Mouse (Mus musculus) hindbrain, embryonic 13.5 days (tissue): ENCODE data around the gene Grm3. TPM values are rescaled to one million over a fixed set of nuclear protein-coding genes. Genes with fewer than 3 reads are reported as not detected.

Experiments used
- ATAC-seq: fragments of 200-750 bp; cut with Nextera tagmentation; 2 replicates; pipeline ENCODE4 v1.8.0; 2017; ENCODE audit warnings: moderate TSS enrichment; ENCODE audit not compliant: low FRiP score
- H3K27ac ChIP-seq: fragments of 300-500 bp; sonication (generic); 2 replicates; pipeline ENCODE4 v1.5.1; 2015; ENCODE audit warnings: inconsistent platforms, mild to moderate bottlenecking, moderate library complexity
- H3K27me3 ChIP-seq: fragments of 300-500 bp; sonication (generic); 2 replicates; pipeline ENCODE4 v1.6.1; 2015; ENCODE audit warnings: mild to moderate bottlenecking, inconsistent platforms
- H3K36me3 ChIP-seq: fragments of 300-500 bp; sonication (generic); 2 replicates; pipeline ENCODE4 v1.6.1; 2015; ENCODE audit warnings: mild to moderate bottlenecking, inconsistent platforms
- H3K4me1 ChIP-seq: fragments of 300-500 bp; sonication (generic); replicated peaks from 2 replicates; pipeline ENCODE4 v1.6.1; 2015; ENCODE audit warnings: inconsistent platforms
- H3K4me2 ChIP-seq: fragments of 300-500 bp; sonication (generic); 2 replicates; pipeline ENCODE4 v1.6.1; 2015; ENCODE audit warnings: inconsistent platforms, mild to moderate bottlenecking, moderate library complexity
- H3K4me3 ChIP-seq: fragments of 300-500 bp; sonication (generic); 2 replicates; pipeline ENCODE4 v1.5.1; 2015; ENCODE audit warnings: mild to moderate bottlenecking, inconsistent platforms
- H3K9ac ChIP-seq: fragments of 300-500 bp; sonication (generic); 2 replicates; pipeline ENCODE4 v1.6.1; 2015; ENCODE audit warnings: mild to moderate bottlenecking, inconsistent platforms
- H3K9me3 ChIP-seq: fragments of 300-500 bp; sonication (generic); 2 replicates; pipeline ENCODE4 v1.6.1; 2016; ENCODE audit warnings: inconsistent platforms
- WGBS: fragments of 180-500 bp; shearing (Covaris S2); methylation state at CpG from one replicate; pipeline ENCODE4 v1.1.7; 2015; 5-methylcytosine and 5-hydroxymethylcytosine counted together
- polyA plus RNA-seq: library from polyadenylated mRNA; unstranded; fragments of >200 nt; fragmentation: Nextera tagmentation; extraction: Ambion mirVana; gene quantifications from 2 replicates; pipeline ENCODE4 v1.2.1, GENCODE M21; 2015

Gene Grm3
- polyA plus RNA-seq, 1 experiment from 2014 or later = 28.4 TPM

DNA sequence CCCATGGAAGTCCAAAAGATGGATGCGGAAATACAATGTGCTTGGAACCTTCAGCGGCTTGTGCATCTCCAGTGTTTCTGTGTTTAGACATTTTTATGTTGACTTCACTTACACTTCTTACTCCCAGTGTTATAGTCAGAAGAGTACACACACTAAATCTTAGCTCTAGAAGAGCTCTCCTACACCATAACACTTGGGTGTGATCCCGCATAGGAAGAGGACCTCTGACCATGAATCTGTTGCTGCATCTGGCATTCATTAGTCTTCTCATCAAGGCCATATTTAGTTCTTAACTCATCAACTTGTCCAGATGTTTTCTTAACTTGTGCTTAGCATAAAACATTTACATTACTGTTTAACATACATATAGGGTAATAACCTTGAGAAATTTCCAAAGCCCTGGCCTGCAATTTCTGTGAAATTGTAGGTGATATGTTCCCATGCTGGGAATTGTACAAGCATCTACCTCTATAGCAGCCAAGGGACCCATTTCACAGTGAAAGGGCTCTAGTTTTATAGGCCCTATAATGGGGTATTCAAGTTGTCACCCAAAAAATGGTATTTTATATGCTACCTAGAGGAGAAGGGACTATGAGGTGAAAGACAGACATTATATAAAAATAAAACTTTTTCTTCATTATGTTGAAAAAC, 103.4 kb downstream of the Grm3 start:
- Histone ChIP-seq H3K4me3 (no peak overlapping the region), H3K4me1 (peaks cover 11% of the 10 kb centered on the region), H3K27me3 (no peaks in the 10 kb centered on the region), H3K4me2 (no peak overlapping the region), H3K36me3 (no peaks in the 10 kb centered on the region), H3K27ac (no peak overlapping the region), H3K9ac (no peak overlapping the region), H3K9me3 (no peaks in the 10 kb centered on the region)
- WGBS = 91% methylated on average over 3 of the region's 3 CpGs
- ATAC-seq = no peak

DNA sequence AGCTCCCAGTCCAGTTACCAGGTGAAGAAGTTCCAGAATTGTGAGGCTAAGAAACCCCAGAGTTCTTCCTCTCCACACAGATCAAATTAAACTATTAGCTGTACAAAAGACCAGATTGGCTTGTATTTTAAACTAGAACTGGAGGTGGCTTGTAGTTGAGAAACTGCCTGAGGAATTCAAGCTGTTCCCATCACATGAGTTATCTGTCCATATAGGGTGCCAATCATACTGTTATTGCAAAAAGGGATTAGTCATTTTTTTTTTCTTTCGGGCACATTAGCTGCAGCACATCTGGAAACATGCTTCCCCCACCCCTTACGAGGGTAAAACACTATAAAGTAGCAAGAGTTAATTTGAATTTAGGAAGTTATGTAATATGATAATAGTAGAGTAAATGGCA, 145.9 kb downstream of the Grm3 start:
- Histone ChIP-seq H3K4me3 (no peak overlapping the region), H3K9me3 (no peaks in the 10 kb centered on the region), H3K4me2 (no peak overlapping the region), H3K27ac (no peak overlapping the region), H3K9ac (no peak overlapping the region), H3K27me3 (no peaks in the 10 kb centered on the region), H3K4me1 (no peaks in the 10 kb centered on the region), H3K36me3 (no peaks in the 10 kb centered on the region)
- ATAC-seq = no peak
- 83% methylated on average over 2 of the region's 2 CpGs for WGBS

DNA sequence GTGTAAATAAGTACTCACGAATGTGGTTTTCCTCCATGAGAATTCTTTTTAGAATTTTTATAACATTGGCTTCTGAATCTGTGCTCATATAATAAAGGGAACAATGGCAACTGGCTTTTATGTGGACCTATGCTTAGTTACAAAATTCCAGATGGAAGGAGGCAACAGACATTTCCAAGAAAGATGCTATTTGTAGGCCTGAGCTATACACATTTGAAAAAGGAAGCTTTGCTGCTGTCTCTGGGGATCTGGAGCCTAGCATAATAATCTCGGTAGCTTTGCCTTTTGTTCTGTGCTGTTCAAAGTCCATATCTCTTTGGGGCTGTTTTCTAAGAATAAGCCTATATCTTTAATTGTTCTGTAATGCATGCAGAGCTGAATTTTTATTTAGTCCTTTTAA, 146.4 kb downstream of the Grm3 start:
- WGBS = 77% methylated on average over 2 of the region's 2 CpGs
- Histone ChIP-seq H3K36me3 (no peaks in the 10 kb centered on the region), H3K4me1 (no peaks in the 10 kb centered on the region), H3K27me3 (no peaks in the 10 kb centered on the region), H3K27ac (no peak overlapping the region), H3K9ac (no peak overlapping the region), H3K9me3 (no peaks in the 10 kb centered on the region), H3K4me2 (no peak overlapping the region), H3K4me3 (no peak overlapping the region)
- no peak for ATAC-seq

DNA sequence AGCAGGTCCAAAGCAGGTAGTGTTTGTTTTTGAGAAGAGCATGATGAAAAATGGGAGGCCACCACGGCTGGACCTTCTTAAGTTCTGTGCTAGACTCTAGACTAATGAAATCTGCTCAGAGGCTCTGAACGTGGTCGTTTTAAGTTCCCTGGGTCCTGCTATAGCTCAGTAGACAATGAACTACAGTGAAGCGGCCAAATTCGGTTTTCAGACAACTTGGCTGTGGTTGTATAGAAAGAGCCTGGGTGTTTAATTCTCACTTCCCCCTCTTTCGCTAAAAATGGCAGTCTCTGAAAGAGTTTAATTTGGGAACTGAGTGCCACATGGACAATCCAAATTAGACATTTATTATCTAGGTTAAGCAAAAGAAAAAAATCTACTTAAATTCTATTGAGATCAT, 154.0 kb downstream of the Grm3 start:
- Histone ChIP-seq H3K4me1 (no peaks in the 10 kb centered on the region), H3K9ac (no peak overlapping the region), H3K27ac (no peak overlapping the region), H3K27me3 (no peaks in the 10 kb centered on the region), H3K4me3 (no peak overlapping the region), H3K36me3 (peaks cover 6% of the 10 kb centered on the region; the same call in 1 of the 2 replicates), H3K9me3 (no peaks in the 10 kb centered on the region), H3K4me2 (no peak overlapping the region)
- no peak for ATAC-seq
- 85% methylated on average over 6 of the region's 6 CpGs for WGBS

DNA sequence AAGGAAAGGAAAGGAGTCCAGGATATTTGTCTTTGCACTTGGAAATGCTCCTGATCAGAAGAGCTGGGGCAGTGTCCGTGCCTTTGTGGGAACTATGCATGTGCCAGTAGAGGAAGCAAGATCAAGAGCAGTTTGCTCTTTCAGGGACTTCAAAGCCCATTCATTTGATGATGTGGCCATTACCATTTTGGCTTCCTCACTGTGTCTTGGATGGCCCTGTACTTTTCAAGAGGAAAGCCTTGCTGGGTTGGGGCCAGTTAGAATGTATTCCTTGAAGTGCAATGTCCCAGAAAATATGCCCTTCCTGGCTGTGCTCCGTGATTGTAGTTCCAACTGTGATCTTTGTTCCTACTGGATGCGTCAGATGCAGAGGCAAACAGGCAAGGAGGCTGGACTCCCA, 167.3 kb downstream of the Grm3 start:
- Histone ChIP-seq H3K27me3 (no peaks in the 10 kb centered on the region), H3K9ac (no peak overlapping the region), H3K4me2 (no peak overlapping the region), H3K27ac (no peak overlapping the region), H3K4me3 (no peak overlapping the region), H3K9me3 (no peaks in the 10 kb centered on the region), H3K36me3 (no peaks in the 10 kb centered on the region), H3K4me1 (no peaks in the 10 kb centered on the region)
- WGBS = 49% methylated on average over 3 of the region's 3 CpGs
- ATAC-seq = no peak

DNA sequence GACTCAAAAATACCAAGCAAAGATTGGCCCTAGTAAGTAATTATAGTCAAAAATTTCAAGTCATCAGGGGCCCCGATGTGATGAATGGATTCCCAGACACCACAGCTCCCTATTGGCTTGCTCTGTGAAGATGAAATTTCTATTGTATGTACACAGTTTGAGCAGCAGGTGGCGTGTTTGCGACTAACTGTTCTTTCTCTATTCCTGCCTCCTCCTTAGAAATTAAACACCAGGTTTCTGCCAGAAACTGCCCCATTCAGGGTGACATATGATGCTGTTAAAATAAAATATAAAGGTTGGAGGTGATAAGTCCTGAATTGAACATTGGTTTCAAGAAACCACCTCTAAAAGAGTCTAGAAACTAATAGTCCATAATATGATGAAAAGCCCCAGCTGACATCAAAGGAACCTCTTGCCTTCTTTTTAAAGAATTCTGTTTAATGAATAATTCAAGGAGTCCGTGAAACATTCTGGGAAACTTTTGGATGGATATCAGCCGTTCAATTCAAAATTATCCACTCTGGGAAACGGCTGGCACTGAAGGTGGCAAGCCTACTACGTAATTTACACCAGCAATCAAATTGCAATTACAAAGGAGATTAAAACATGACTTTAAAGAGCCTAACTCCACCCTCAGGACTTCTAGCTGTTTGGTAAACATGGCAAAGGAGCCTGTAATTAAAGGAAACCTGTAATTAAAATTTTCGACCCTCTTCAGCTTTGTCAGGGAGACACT, 184.0 kb downstream of the Grm3 start:
- Histone ChIP-seq H3K4me1 (no peaks in the 10 kb centered on the region), H3K27ac (no peak overlapping the region), H3K4me3 (no peak overlapping the region), H3K36me3 (no peaks in the 10 kb centered on the region), H3K9ac (no peak overlapping the region), H3K27me3 (no peaks in the 10 kb centered on the region), H3K4me2 (no peak overlapping the region), H3K9me3 (no peaks in the 10 kb centered on the region)
- ATAC-seq = peak; percentile 28; the same call in 1 of the 2 replicates
- 20% methylated on average over 8 of the region's 8 CpGs for WGBS

DNA sequence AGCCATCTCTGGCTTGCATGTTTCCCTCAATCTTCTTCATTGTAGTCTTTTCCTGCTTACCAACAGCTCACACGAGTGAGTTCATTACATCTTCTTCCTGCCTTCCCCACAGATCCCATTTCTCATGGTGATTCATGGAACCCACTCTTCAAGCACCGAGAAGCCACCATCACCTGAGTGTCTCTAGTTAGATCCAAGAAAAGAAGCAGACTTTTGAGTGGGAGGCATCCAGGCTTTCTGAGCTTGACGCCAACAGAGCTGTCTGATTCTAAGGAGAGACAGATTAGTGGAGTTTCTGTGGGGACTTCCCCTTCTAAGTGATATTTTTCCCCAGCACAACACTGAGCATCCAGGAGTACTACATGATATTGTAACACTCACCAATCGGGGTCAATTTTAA, 199.5 kb downstream of the Grm3 start:
- Histone ChIP-seq H3K36me3 (no peaks in the 10 kb centered on the region), H3K9me3 (no peaks in the 10 kb centered on the region), H3K27ac (no peak overlapping the region), H3K4me1 (no peaks in the 10 kb centered on the region), H3K4me3 (no peak overlapping the region), H3K4me2 (no peak overlapping the region), H3K9ac (no peak overlapping the region), H3K27me3 (no peaks in the 10 kb centered on the region)
- ATAC-seq = no peak
- 89% methylated on average over 4 of the region's 4 CpGs for whole genome bisulfite sequencing

DNA sequence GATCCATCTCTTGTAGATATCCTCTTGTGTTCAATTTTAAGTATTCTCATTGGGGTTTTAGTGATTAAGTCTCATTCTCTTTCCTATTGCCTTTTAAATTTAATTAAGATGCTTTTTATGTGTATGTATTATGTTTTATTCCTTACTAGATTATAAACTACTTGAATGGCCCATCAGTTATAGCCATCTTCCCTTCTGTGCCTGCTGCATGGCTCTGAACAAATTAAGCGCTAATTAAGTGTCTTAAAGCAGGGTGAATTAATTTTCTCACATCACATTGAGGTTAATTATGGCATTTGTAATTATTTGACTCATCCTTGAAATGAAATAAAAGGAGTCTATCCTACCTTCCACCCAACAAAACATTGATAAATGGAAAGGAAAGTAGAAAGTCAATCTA, 213.9 kb downstream of the Grm3 start:
- Histone ChIP-seq H3K36me3 (peaks cover 4% of the 10 kb centered on the region; the same call in 1 of the 2 replicates), H3K4me2 (no peak overlapping the region), H3K27ac (no peak overlapping the region), H3K27me3 (no peaks in the 10 kb centered on the region), H3K4me3 (no peak overlapping the region), H3K4me1 (no peaks in the 10 kb centered on the region), H3K9me3 (peaks cover 8% of the 10 kb centered on the region), H3K9ac (no peak overlapping the region)
- WGBS = 88% methylated on average over 1 of the region's 1 CpGs
- ATAC-seq = peak; percentile 63; the same call in 1 of the 2 replicates

DNA sequence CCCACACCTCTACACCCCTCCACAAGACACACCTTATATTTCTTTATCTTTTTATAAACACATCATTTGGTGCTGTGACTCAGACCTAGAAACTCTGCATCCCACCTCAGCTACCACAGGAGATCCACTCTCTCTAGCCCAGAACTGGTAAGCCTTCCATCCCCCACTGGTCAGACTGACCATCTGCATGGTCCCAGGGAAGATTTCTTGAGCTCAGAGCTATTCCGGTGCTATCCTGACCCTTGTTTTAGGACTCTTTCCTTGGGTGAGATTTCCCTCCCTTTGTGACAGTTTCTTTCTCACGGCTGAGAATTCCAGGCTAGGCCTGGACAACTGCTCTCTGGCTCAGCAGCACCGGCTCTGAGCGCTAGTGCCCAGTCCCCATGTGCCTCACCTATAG, 227.7 kb downstream of the Grm3 start:
- Histone ChIP-seq H3K27ac (no peak overlapping the region), H3K36me3 (no peaks in the 10 kb centered on the region), H3K27me3 (no peaks in the 10 kb centered on the region), H3K9ac (no peak overlapping the region), H3K4me2 (no peak overlapping the region), H3K4me1 (no peaks in the 10 kb centered on the region), H3K4me3 (no peak overlapping the region), H3K9me3 (no peaks in the 10 kb centered on the region)
- no peak for ATAC-seq
- WGBS = 69% methylated on average over 4 of the region's 4 CpGs

DNA sequence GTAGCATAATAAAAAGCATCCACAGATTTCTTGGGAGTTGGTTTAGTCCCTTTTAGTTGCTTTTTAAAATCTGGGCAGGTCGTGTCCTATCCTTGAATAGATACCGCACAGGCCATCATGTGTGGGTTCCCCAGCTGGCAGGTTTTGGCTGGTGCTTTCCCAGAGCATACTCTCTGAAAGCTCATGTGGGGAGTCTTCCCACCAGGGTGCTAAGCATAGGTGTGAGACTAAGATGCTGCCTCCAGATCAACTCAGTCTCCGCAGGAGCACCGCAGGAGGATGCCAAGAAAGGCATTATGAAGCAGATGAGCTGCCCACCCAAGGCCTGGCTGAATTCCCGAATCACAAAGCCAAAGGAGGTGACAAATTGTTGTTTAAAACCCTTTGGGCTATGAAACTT, 229.5 kb downstream of the Grm3 start:
- Histone ChIP-seq H3K36me3 (no peaks in the 10 kb centered on the region), H3K4me2 (no peak overlapping the region), H3K9ac (no peak overlapping the region), H3K9me3 (no peaks in the 10 kb centered on the region), H3K4me3 (no peak overlapping the region), H3K4me1 (no peaks in the 10 kb centered on the region), H3K27me3 (no peaks in the 10 kb centered on the region), H3K27ac (no peak overlapping the region)
- 20% methylated on average over 5 of the region's 5 CpGs for WGBS
- no peak for ATAC-seq

DNA sequence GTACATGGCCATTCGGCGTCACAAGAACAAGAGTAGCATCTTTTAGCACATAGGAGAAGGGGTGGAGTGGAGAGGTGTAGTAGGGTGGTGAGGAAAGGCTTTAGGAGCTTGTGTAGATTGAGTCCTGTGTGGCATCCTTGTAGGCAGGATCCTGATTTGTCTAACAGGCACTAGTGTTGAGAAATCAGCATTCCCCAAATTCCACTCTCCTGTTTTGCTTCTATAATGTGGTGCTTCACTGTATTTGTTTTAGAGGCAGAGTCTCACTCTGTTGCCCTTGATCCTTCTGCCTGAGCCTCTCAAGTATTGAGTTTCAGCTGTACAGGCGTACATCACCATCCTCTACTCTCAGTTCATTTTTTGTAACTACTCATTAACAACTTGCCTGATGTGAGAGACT, 247.4 kb downstream of the Grm3 start:
- 90% methylated on average over 3 of the region's 3 CpGs for WGBS
- H3K27me3 ChIP-seq = no peaks in the 10 kb centered on the region
- ATAC-seq = no peak
- no peaks in the 10 kb centered on the region for H3K4me1 ChIP-seq
- H3K9ac ChIP-seq = no peak overlapping the region
- H3K4me3 ChIP-seq = no peak overlapping the region
- H3K9me3 ChIP-seq = no peaks in the 10 kb centered on the region
- no peaks in the 10 kb centered on the region for H3K36me3 ChIP-seq
- H3K27ac ChIP-seq = no peak overlapping the region
- no peak overlapping the region for H3K4me2 ChIP-seq

DNA sequence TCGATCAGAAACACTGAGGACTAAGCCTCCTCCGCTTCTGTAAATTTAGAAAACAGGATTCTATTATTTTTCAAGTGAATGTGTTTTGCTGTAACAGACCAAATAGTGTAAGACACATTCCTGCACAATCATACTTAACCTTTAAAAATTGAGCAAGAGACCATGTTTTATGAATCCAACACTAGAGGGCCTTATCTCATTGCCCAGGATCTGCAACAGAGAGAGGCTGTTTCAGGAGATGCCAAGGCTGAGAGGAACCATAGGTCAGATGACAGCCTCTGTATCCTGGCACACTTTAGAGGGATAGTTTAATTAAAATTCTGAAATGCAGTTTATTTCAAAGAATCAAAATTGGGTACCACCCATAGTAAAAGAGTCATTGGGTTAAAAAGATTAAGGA, 271.7 kb downstream of the Grm3 start:
- Histone ChIP-seq H3K27ac (no peak overlapping the region), H3K9me3 (no peaks in the 10 kb centered on the region), H3K9ac (no peak overlapping the region), H3K4me3 (no peak overlapping the region), H3K36me3 (no peaks in the 10 kb centered on the region), H3K27me3 (no peaks in the 10 kb centered on the region), H3K4me1 (no peaks in the 10 kb centered on the region), H3K4me2 (no peak overlapping the region)
- no peak for ATAC-seq
- WGBS = 92% methylated on average over 2 of the region's 2 CpGs

DNA sequence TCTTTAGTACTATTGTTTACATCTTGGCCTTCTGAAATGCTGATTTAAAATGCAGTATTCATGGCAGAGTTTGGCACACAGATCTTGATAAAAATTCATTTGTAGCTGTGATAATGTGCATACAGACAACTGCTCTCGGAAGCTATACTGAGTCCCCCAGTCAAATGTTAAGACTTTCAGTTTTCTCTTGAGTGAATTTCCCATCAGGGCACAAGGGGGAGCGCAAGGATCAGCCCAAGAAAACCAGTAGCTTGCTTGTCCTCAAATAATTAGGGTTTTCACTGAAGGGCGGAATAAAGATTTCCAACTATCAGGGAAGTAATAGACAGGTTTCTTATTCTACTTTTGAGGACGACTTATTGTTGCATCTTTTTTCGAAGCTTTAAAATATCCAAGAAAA, 275.4 kb downstream of the Grm3 start:
- Histone ChIP-seq H3K9me3 (no peaks in the 10 kb centered on the region), H3K27ac (no peak overlapping the region), H3K36me3 (no peaks in the 10 kb centered on the region), H3K27me3 (no peaks in the 10 kb centered on the region), H3K4me2 (no peak overlapping the region), H3K4me1 (no peaks in the 10 kb centered on the region), H3K9ac (no peak overlapping the region), H3K4me3 (no peak overlapping the region)
- WGBS = 71% methylated on average over 5 of the region's 5 CpGs
- ATAC-seq = no peak
